Mouse (Mus musculus): ENCODE data around the gene Itgal.

DNA sequence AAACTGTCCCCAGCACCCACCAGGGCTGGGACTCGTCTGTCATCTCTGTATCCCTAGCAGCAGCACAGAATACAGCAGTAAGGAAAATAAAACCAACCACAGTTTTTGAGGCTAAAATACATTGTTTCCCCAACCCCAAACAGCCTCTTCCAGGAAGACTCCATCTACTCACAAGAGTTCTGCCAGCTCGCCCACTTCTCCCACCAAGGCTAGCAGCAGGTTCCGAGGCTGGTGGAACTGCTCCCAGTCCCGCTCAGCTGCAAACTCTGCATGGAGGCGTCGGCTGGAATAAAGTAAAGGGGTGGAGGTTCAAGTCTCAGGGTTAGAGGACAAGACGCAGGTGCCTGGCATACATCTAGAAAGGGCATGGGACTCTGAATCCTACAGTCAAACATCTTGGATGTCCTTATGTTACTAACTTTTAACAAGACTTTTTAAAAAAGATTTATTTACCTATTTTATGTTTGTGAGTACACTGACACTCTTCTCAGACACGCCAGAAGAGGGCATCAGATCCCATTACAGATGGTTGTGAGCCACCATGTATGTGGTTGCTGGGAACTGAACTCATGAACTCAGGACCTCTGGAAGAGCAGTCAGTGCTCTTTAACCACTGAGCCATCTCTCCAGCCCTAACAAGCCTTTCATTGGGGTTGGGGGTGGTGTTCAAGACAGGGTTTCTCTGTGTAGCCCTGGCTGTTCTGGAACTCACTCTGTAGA lies 36.7 kb upstream of the Itgal start:
- TF ChIP-seq CTCF (IDR thresholded peaks at IDR 0.05; ENCODE audit: extremely low read depth, insufficient read depth, low read length) (no peak), POLR2A (IDR thresholded peaks at IDR 0.05; ENCODE audit: extremely low read depth, insufficient read depth, low read length) (no peak)
